9 mouse cellular contexts compared by ENCODE assay signal in the genomic region with DNA sequence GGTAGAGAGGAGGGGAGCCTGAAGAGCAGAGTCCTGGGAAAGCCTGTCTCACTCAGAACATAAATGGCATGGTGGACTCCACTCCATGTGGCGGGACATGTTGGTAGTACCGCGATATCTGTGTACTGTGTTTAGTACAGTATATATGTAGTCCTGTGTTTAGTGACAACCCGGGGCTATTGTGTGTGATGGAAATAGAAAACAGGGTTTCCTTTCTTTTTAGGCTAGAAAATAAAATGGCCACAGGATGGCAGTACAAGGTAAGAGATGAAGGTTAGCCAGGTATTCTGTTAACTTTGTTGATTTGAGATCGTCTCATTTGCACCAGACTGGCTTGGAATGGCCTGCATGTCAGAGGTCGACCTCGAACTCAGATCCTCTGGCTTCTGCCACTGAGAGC.
A peak's percentile ranks its signal among the peaks of the same experiment; 100 is the strongest.
DNase-seq lines count a peak whose midpoint lies in the region; ATAC-seq and TF ChIP-seq lines count a peak whose summit lies in the region.
"Had no signal": no experiment of that assay in that cellular context is flagged by ENCODE, and none has a peak within 500 bp of the region (broad histone marks: within the 10 kb centered on the region; RNA-seq: fewer than 3 reads in every experiment).

No protein-coding gene starts in this region.

- no peaks in the 10 kb centered on the region for H3K36me3 ChIP-seq in kidney, adult 2 months (ENCODE audit: control insufficient read depth, insufficient read depth, low read length)
- H3K36me3 ChIP-seq: liver, embryonic 15.5 days had no signal

- no peak for TF ChIP-seq POLR2A in brain, embryonic 14.5 days (IDR thresholded peaks at IDR 0.05; ENCODE audit: borderline replicate concordance, extremely low read depth, insufficient read depth, insufficient read length, poor library complexity, severe bottlenecking)
- TF ChIP-seq POLR2A in kidney, adult 2 months (IDR thresholded peaks at IDR 0.05; ENCODE audit: low read depth, low read length): no peak

- DNase-seq in gastrocnemius, adult 2 months: no peak
- DNase-seq in gastrocnemius, postnatal 10 days: no peak
- DNase-seq in B cell, adult 2 months: peak; percentile 48 to 50
- DNase-seq in brain, embryonic 14.5 days (ENCODE audit: low read depth): peak; percentile 77
- DNase-seq in kidney, adult 2 months: peak; percentile 49
- peak; percentile 25 for DNase-seq in mesoderm, embryonic 11.5 days (ENCODE audit: low read depth, low spot score)
- no peak for DNase-seq in gastrocnemius, postnatal 4 days (ENCODE audit: low spot score in 2 of 2)

- peak; percentile 48 for ATAC-seq in granulocyte monocyte progenitor cell, adult 5-6 weeks (replicated peaks; ENCODE audit: poor library complexity, severe bottlenecking)

- intact Hi-C loops in gastrocnemius, adult 2 months (cut with DNase I): no loop called here

- no peaks in the 10 kb centered on the region for H3K27me3 ChIP-seq in kidney, adult 2 months (replicated peaks; ENCODE audit: control insufficient read depth, insufficient read depth, low read length)

- 22% methylated on average over 7 of the region's 7 CpGs for WGBS in kidney, adult 2 months

- no peak overlapping the region for H3K4me3 ChIP-seq in gastrocnemius, adult 2 months
- no peak overlapping the region for H3K4me3 ChIP-seq in kidney, adult 2 months (ENCODE audit: insufficient read depth, low read depth, low read length)
- H3K4me3 ChIP-seq: liver, embryonic 15.5 days had no signal

- H3K27ac ChIP-seq in gastrocnemius, adult 2 months: no peak overlapping the region
- no peak overlapping the region for H3K27ac ChIP-seq in kidney, adult 2 months (ENCODE audit: insufficient read depth, low read depth, low read length)
- H3K27ac ChIP-seq: liver, embryonic 15.5 days had no signal

- H3K4me1 ChIP-seq in kidney, adult 2 months (ENCODE audit: control insufficient read depth, insufficient read depth, low read length): no peaks in the 10 kb centered on the region
- H3K4me1 ChIP-seq: liver, embryonic 15.5 days had no signal

- TF ChIP-seq CTCF in gastrocnemius, adult 2 months (IDR thresholded peaks at IDR 0.05): peak; percentile 50
- TF ChIP-seq CTCF in brain, embryonic 14.5 days (IDR thresholded peaks at IDR 0.05; ENCODE audit: borderline replicate concordance, extremely low read depth, insufficient read depth, insufficient read length): 0 out of 2 replicates have a peak, but pooled peaks have one; percentile 20
- TF ChIP-seq CTCF in kidney, adult 2 months (conservative IDR thresholded peaks at IDR 0.05; ENCODE audit: insufficient read depth, insufficient read length, low read depth, low read length): 0 out of 2 replicates have a peak, but pooled peaks have one; percentile 20

Comparison
In these comparisons a context has a peak if more than half of its experiments do, and no peak if none do; other contexts are left out.
1. DNase-seq: peak in B cell, adult 2 months (2 of 2), brain, embryonic 14.5 days (single experiment), kidney, adult 2 months (single experiment) and mesoderm, embryonic 11.5 days (single experiment); none in gastrocnemius, adult 2 months (single experiment), gastrocnemius, postnatal 10 days (single experiment) and gastrocnemius, postnatal 4 days (0 of 2).
2. Peak in every context shown above with its lines, with median percentiles within 50 percentile points of each other: CTCF ChIP-seq.